Mouse (Mus musculus): Measurements from ENCODE around the gene Slamf7.

Slamf7 gene

DNA sequence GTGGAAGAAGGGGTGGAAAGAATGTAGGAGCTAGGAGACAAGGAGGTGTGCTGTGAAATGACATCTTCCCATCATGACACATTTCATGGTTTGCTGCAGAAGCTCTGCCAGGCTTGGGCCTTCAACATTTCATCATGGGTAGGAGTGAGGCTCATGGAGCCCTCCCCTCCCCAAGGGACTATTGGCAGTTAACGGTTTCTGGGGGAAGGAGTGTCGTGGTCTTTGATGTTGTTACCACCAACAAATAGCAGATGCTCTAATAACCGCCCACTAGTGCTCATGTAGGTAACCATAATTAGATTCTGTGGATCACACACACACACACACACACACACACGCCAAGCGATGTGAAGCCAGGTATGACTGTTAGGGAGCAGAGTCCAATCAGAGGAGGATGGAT is at the start of gene Slamf7:
Gene Slamf7, minus strand, starts transcription at position 302 of the 400 bp plus-strand sequence.
- TF ChIP-seq GATA4 (IDR thresholded peaks at IDR 0.05; ENCODE audit: insufficient replicate concordance, low read length) = no peak

- no peak for TF ChIP-seq GATA4 (IDR thresholded peaks at IDR 0.05; ENCODE audit: insufficient replicate concordance, low read length)
These were observed 46.1 kb upstream of the Slamf7 start for GRCm38 (mm10) chr1:171698983-171699382.

DNA sequence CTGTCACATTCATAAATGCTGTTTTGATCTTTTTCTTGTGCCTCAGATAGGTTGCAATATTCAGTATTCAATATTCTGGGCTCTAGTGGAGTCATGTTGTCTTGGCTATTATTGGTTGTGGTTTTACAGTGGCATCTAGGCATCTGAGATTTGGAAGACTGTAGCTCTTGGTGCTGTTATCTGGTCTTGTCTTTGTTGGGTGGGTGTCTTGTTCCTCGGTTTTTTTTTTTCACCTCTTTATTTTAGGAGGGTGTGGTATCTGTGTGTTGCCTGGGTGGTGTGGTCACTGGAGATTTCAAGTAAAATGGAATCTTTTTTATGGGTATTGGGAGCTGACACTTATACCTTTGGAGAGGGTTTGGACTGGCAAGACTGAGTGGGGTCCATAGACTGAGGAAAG is 41.1 kb upstream of the Slamf7 start:
- TF ChIP-seq GATA4 (IDR thresholded peaks at IDR 0.05; ENCODE audit: insufficient replicate concordance, low read length) = no peak

DNA sequence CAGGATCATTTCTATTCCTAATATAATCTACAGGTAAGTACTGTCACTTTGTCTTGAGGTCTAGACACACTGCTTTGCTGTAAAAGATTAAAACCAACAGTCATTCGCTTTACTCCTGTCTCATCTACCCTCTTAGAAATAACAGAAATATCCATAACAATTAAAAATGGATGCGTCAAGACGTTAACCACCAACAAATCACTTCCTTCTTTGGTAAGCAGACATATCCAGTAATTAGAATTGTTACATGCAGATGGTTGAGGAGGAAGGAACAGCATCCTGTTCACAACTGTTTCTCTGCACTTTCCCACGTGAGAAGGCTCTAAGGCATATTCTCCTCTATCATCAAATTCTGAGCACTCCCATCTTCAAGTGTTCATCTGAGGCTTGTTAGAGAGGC is 34.5 kb upstream of the Slamf7 start:
- no peak for TF ChIP-seq GATA4 (IDR thresholded peaks at IDR 0.05; ENCODE audit: insufficient replicate concordance, low read length)

DNA sequence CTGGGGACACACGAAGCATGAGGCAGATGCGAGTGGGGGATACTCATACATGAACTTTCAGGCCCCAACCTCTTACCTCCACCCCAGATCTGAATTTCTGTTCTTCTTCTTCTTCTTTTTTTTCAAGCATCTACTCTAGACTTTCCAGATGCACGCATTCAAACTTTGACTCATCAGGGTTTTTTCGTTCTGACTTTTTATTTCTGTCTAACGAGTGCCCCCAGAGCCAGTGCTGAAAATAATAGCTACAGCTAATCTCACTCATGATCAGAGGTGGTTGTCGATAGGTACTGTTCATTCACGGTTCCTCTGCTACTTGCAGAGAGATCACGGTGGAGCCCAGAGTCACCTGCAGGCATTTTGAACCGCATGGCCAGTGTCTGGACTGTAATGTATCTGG is 32.1 kb upstream of the Slamf7 start:
- no peak for TF ChIP-seq GATA4 (IDR thresholded peaks at IDR 0.05; ENCODE audit: insufficient replicate concordance, low read length)

- no peak for TF ChIP-seq GATA4 (IDR thresholded peaks at IDR 0.05; ENCODE audit: insufficient replicate concordance, low read length)
These were observed 28.9 kb upstream of the Slamf7 start, which contains the start of gene Cd48 for GRCm38 (mm10) chr1:171681531-171682299. TSS of gene Cd48 (plus strand) at chr1:171682009.

DNA sequence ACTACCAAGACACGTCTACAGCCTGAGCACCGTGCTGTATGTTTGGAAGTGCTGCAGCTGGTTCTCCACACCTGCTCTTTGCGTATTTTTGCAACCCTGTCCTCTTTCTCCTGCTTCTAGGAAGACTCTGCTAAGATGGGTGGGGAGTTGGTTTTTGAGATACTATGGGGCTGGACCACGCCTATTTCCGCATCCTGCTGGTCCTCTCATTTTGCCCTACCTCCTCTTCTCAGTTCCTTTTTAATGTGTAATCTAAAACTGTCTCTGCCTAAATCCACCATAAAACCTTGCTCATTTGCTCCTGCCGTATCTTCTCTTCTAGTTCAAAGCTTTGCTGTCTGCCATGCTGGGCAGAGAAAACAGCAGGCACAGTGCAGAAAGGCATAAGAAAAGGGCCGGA is 28.2 kb upstream of the Slamf7 start:
- TF ChIP-seq GATA4 (IDR thresholded peaks at IDR 0.05; ENCODE audit: insufficient replicate concordance, low read length) = no peak

- no peak for TF ChIP-seq GATA4 (IDR thresholded peaks at IDR 0.05; ENCODE audit: insufficient replicate concordance, low read length)
These were observed 24.9 kb upstream of the Slamf7 start for GRCm38 (mm10) chr1:171677721-171678120.

- no peak for TF ChIP-seq GATA4 (IDR thresholded peaks at IDR 0.05; ENCODE audit: insufficient replicate concordance, low read length)
These were observed 21.6 kb upstream of the Slamf7 start for GRCm38 (mm10) chr1:171674467-171674866.

DNA sequence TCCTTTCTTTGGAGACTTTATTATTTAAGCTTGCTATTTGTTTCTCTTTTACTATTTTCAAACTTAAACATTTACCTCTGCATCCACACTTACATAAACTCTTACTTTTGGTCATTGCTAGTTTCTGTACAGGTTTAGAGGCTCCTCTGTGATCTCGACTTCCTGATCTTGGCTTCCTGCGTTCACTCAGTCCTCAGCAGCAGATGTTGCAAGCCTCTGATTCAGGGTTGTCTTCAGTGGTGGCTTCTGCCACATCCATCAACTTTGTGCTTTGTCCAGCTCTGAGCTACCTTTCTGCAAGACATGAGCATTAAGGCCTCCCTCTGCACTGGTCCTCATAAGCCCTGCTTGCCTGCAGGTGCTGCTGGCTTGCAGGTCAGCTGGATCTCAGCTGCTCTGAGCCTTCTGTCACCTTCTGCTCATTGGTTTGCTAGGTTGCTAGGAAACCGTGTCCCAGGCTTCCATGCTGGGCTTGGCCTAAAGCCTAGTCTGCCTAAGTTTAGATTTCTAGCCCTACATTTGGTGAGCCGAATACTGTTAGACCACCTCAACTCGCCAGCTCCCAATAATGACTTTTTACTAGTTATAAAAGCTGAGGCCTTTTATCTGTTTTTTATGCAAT is 20.1 kb upstream of the Slamf7 start:
- TF ChIP-seq GATA4 (IDR thresholded peaks at IDR 0.05; ENCODE audit: insufficient replicate concordance, low read length) = no peak

- no peak for TF ChIP-seq GATA4 (IDR thresholded peaks at IDR 0.05; ENCODE audit: insufficient replicate concordance, low read length)
These were observed 14.3 kb upstream of the Slamf7 start for GRCm38 (mm10) chr1:171667160-171667559.

DNA sequence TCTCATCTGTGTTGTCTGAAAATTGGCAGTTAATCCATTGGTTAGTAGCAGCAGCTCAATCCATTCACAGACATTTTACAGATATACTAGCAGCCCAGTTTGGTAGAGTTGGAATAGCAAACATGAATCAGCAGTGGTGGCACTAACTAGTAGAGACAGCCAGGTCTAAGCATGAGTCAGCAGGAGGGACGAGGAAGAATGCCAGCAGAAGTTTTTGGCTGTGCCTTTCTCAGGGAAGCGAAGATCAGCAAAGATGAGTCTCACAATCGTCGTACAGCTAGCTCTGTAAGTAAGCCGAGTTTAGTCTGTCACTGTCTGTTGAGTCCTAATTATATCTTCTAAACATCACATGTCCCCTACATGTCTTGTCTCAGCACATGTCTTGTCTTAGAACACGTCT is 13.5 kb upstream of the Slamf7 start:
- no peak for TF ChIP-seq GATA4 (IDR thresholded peaks at IDR 0.05; ENCODE audit: insufficient replicate concordance, low read length)

GRCm38 (mm10) chr1:171663757-171664156 is 10.9 kb upstream of the Slamf7 start:
- no peak for TF ChIP-seq GATA4 (IDR thresholded peaks at IDR 0.05; ENCODE audit: insufficient replicate concordance, low read length)

DNA sequence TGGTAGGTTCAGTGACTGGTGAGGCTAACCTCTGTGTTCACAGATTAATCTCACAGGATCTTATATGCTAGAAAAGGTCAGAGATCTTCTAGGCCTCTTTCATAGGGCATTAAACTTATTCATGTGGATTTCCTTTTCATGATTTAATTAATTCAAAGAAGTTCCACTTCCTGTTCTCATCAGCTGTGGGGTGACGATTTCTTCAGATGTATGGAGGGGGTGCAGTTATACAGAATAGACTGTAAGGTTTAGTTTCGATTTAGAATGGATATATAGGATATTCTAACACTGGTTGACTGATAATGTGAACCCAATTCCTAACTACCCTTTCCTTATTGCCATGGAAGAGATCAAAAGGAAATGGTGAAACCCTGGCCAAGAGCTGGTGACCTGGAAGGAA is 8.6 kb upstream of the Slamf7 start:
- no peak for TF ChIP-seq GATA4 (IDR thresholded peaks at IDR 0.05; ENCODE audit: insufficient replicate concordance, low read length)

DNA sequence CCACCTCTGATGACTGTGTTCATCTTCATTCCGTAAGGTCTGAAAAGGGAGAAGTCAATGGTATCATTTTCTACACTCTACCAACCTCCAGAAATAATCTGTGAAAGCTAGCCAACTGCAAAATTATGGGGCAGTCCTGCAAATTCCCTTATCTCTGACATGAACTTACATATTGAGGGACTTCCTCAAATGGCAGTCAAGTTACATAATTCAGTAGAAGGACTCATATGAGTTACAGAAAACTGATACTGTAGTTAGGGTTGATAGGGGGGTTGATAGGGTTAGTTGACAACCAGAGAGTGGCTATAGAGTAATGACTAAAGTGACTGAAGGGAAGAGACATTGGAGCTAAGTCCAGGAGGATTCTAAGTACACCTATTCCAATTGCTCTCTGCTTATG is 7.6 kb upstream of the Slamf7 start:
- TF ChIP-seq GATA4 (IDR thresholded peaks at IDR 0.05; ENCODE audit: insufficient replicate concordance, low read length) = no peak

DNA sequence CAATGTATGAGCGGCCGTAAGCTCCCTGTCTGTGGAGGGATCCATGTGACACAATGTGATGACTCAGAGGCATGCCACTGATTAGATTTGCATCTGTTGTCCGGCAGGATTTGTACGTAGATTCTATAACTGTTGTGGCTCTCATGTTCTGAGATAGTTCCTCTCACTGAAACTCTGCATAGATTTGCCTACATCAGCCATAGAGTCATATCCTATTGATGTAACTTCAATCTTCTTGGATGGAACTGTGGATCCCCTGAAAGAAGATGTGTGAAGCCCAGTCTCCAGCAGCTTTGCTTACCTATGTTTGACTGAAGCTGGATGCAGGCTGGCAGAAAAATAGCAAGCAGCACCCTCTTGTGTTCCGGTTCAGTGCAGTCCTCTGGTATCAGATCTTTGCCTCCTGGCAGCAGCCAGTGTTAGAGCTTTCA is 5.7 kb upstream of the Slamf7 start:
- TF ChIP-seq GATA4 (IDR thresholded peaks at IDR 0.05; ENCODE audit: insufficient replicate concordance, low read length) = no peak

DNA sequence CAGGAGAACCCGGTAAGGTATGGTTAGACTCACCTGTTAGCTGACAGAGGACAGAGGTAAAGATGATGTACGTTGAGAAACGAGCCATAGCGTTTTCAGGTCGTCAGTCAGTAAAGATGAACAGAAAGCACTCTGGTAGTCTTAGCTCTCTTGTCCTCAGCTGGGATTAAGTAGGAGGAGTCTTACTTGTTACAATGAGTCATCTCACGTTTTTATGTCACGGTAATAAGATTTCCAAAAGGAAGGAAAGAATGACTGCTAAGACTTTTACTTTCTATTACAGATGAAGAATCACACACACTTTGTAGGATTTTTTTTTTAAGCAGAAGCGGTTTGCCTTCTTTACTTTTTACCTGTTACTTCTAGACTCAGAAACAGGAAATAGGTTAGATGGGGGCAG is 4.0 kb downstream of the Slamf7 start:
- TF ChIP-seq GATA4 (IDR thresholded peaks at IDR 0.05; ENCODE audit: insufficient replicate concordance, low read length) = no peak
